Mouse (Mus musculus): ENCODE measurements around the gene Gm8947.
"Not testable (repeated sequence)": the region's sequence is repeated elsewhere in the genome, so short reads cannot be mapped to it uniquely, and the experiment has no call there.

Gene Gm8947

DNA sequence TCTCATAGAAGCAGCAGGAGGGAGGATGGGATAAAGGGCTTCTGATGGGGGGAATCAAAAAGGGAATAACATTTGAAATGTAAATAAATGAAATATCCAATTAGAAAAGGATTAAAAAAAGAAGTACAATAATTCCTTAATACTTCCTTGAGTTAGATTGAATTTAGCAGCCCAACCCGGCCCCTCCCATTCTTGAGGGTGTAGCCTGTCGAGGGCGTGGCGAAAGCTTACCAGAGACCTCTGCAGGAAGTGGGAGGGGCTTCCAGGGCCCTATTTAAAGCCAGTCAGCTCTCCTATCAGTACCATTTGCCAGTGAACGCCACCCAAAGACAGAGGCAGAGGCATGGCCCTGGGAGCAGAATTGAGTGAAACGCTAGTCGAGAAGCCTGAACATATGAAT, at the start of gene Gm8947:
Gene Gm8947 (plus strand): TSS at position 302 of the 400 bp plus-strand sequence.
- DNase-seq (ENCODE audit: low spot score), result not testable (repeated sequence)

DNA sequence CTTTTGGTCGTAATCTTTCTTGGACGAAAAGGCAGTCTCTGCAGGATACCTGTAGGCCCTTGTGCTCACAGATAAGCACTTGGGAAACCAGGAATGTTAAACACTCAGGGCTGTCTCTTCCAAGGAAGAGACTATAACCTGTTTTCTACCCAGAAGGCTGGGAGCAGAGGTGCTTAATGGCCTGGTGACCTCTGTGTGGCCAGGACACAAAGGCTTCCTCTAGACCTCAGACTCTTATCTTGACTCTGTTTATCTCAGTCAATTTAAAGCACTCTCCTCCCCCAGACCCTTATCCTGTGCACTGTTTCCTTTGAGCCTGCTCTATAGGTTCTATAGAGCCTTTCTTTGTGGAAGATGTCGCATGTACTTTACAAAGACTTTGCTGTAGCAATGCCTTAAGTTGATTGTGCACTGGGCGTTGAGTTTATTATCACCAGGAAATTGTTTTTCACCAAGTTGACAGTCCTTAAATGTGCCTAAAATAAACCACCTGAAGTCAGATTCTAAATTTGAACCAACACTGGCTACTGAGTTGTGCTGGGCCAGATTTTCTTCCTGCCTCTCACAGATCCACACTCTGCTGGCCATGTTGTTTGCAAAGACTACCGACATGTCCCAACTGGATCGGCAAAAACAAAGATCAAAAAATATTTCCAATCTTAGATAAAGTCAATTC, 47.6 kb upstream of the Gm8947 start:
- no peak for DNase-seq (ENCODE audit: low spot score)

GRCm38 (mm10) chr1:151147801-151148200, 44.4 kb upstream of the Gm8947 start:
- DNase-seq (ENCODE audit: low spot score), result no peak

DNA sequence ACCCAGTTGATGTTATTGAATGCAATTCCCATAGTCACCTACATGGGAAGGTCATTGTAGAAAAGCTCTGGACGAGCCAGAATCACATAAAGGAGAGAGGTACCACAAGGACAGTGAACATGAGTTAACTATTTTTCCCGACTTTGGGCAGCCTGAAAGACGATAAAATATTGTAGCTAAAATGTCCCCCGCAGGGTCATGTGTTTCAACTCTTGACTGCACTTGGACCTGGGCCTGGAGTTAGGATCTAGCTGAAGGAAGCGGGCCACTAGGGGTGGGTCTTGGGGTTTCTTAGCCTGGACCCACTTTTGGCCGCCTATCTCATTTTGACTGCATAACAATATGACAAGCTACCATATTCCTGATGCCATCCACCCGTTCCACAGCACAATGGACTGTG, 42.0 kb upstream of the Gm8947 start:
- no peak for DNase-seq (ENCODE audit: low spot score)

- no peak for DNase-seq (ENCODE audit: low spot score)
Observed at GRCm38 (mm10) chr1:151151089-151151488, 41.1 kb upstream of the Gm8947 start.

DNA sequence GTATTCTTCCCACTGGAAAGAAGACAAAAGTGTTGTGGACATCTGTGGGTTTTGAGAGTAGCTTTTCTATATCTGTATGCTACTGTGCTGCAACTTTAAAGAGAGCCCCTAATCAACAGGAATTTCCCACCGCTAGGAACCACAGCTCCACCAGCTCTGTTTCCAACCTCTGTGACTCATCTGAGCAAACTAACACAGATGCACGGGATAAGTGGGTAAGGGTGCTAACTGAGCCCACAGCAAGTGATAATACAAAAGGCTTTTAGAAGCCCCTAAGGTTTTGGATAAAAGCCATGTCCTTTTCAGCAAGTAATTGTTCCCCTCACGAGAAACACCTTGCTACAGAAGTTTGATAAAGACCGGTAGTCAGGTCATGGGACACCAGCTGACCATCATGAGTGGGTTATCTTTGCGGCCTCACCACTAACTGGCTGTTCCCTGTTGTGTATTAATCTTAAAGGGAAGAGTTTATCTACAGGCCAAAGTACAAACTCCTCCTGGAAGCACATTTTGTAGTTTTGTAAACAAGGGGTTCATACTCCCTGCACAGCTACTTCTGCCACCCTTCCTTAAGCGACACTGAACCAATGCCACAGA, 39.0 kb upstream of the Gm8947 start:
- DNase-seq (ENCODE audit: low spot score), result no peak

- DNase-seq (ENCODE audit: low spot score), result not testable (repeated sequence)
Observed at GRCm38 (mm10) chr1:151154131-151154530, 38.0 kb upstream of the Gm8947 start.

DNA sequence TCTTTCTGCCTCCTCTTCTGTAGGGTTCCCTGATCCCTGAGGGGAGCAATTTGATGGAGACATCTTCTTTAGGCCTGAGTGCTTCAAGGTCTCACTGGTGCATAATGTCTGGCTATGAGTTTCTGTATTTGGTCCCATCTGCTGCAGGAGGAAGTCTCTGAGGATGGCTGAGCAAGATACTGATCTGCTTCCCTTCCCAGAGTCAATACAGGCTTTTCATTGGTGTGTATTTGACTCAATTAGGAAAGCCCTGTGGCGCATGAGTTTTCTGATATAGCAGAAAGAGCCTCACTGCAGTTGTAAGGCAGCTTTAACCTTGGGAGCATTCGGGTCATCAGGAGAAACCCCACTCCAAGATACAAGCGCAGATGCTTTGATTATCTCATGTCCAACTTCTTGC, 36.0 kb upstream of the Gm8947 start:
- DNase-seq (ENCODE audit: low spot score), result no peak

GRCm38 (mm10) chr1:151156777-151157632, 35.2 kb upstream of the Gm8947 start:
- DNase-seq (ENCODE audit: low spot score), result no peak

DNA sequence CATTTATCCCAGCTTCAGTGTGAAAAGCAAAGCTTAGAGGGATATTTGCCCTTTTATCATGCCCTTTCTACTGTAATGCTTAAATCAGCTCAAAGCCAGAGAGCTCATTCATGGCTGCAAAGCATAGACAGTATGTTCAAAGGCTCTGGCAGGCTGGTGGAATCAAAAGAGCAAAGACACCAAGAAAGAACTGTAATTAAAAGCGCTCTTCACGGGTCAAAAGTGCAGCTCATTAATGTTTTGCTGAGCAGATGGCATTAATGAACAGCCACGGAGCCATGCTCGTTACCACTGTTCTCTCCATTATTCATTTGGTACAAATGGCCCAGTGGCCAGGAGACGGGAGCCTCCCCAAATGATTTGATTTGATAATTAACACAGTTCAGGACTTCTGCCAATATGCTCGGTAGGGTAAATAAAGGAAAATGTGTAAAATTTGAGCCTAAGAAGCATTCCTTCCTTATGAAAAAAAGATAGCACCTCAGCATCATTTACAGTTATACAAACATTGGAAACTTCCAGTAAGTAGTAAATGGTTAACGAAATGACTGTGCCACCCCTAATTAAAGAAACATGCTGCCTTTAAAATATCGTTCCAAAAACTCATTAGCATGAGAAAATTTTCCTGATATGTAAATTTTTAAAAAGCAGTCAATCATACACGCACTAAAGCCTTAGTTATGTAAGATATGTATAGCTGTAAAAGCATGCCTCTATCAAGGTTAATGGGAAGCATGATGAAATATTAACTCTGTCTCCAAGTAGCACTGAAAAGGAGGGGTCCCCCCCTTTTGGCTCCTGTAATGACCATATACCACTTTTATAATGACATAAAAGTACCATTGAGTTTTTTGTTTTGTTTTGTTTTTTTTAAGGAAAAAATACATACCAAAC, 34.0 kb upstream of the Gm8947 start:
- DNase-seq (ENCODE audit: low spot score), result no peak

- no peak for DNase-seq (ENCODE audit: low spot score)
Observed at GRCm38 (mm10) chr1:151158857-151159510, 33.2 kb upstream of the Gm8947 start.

GRCm38 (mm10) chr1:151166031-151166430, 26.1 kb upstream of the Gm8947 start:
- no peak for DNase-seq (ENCODE audit: low spot score)

DNA sequence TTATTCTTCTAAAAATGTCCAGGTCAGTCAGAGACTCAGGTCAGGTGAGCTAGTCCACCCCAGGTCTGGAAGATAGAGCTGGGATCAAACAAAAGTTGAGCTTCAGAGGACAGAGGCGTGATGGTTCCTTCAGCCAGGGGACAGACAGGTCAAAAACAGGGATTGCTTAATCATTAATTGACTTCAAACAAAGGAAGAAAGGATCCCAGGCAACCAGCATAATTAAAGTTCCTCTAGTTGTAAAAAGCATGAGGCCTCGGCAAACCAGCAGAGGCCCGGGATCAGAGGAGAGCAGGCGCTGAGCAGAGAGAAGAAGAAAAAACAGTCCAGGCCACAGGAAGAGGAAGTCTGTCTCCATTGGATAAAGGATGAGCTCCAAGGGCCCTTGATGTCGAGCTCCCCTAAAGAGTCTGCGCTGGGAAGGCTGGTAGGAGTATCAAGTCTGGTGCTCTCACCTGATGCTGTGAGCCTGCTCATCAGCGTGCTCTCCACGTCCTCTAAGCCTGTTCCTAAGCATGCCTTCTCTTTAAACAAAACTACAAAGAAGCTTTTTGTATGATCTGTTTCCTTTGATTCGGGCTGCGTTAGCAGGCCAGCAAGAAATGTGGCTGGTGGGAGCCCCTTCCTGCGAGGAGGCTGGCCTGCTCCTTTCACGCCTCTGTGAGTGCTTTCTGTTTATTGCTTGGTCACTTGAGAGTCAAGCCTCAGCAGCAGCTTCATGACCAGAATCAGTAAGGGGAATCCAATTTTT, 24.7 kb upstream of the Gm8947 start:
- DNase-seq (ENCODE audit: low spot score), result peak; percentile 21

DNA sequence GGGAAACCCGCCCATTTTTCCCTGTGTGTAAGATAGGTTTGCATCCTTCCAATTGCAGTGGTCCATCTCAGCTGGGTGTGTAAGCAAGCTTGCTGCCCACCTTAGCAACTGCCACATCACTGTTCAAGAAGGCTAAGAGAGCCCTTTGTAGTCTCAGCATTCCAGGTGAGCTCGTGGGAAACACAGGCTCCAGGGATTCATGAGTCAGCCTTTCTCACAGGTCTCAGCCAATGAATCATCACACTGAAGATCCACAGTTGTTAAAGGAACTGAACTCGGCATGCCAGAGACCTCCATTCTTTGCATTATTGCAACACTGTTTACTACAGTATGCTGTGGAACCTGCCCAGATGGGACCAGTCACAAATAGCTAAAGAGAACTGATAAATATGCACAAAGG, 23.5 kb upstream of the Gm8947 start:
- DNase-seq (ENCODE audit: low spot score), result no peak

GRCm38 (mm10) chr1:151171572-151172461, 20.4 kb upstream of the Gm8947 start:
- no peak for DNase-seq (ENCODE audit: low spot score)

GRCm38 (mm10) chr1:151177030-151177936, 14.9 kb upstream of the Gm8947 start:
- DNase-seq (ENCODE audit: low spot score), result peak; percentile 73

DNA sequence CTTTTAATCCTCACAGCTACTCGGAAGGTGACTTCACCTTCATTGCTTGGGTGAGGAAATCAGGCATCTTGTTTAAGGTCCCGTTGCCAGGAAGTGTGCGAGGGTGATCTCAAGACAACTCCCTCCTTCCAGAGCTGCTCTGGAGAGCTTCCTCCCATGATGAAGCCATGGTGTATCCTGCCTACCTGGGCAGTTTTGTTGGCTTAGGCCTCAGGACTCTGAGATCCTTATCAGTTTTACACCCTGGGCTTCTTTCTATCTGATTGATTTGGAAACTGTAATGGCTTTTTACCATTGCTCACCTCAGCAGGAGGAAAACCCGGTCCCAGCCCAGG, 14.3 kb upstream of the Gm8947 start:
- no peak for DNase-seq (ENCODE audit: low spot score)

GRCm38 (mm10) chr1:151178505-151179083, 13.6 kb upstream of the Gm8947 start:
- DNase-seq (ENCODE audit: low spot score), result no peak
